Mouse (Mus musculus) monocyte, adult 2 months (primary cell): Measurements from ENCODE around the gene Lrrc61.
A peak's percentile ranks its signal among the peaks of the same experiment; 100 is the strongest.

Experiments
- DNase-seq, 2 experiments: peaks; one replicate each; pipeline ENCODE4 v3.0.0; 2022; ENCODE audit warnings: low spot score in 2 of 2, low read depth in 1 of 2

The Lrrc61 gene

GRCm38 (mm10) chr6:48546858-48547257 is 7.7 kb upstream of the Lrrc61 start:
- DNase-seq: no peak

GRCm38 (mm10) chr6:48548314-48548713 is 6.3 kb upstream of the Lrrc61 start:
- DNase-seq: no peak

- DNase-seq: no peak
Measured at GRCm38 (mm10) chr6:48552918-48553317, 1.7 kb upstream of the Lrrc61 start.

GRCm38 (mm10) chr6:48553819-48554218 is 777 bp upstream of the Lrrc61 start:
- no peak for DNase-seq

GRCm38 (mm10) chr6:48555104-48555890 is 701 bp downstream of the Lrrc61 start:
- peak in 1 of 2 experiments; percentile 28 for DNase-seq

GRCm38 (mm10) chr6:48555956-48556355 is 1.4 kb downstream of the Lrrc61 start:
- DNase-seq: no peak

DNA sequence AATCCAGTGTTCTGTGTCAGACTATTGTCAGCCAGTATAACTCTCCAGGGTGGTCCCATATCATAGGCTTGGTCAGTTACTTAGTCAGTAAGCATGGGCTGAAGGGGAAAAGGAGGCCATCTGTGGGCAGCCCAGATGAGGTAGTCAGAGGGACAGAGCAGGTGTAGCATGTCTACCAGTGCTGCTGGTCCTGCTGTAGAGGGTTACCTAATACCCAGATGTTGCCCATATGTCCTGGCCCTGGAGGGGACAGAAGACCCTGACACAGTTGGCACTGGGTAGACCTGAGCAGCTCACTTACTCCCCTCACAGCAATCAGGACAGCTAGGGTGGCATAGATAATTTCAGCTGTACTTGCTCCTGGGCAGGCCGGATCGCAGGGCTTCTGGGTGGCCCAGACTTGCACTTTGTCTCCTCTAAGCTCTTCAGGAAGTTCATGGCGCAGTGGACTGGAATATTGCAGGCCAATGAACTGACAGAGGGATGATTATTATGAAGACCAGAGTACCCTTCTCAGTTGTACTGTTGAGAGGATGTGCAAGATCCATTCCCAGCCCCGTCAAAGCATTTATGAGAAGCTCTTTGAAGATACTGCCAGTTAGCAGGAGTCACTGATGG is 11.2 kb downstream of the Lrrc61 start:
- DNase-seq: no peak

GRCm38 (mm10) chr6:48566312-48566711 is 11.7 kb downstream of the Lrrc61 start:
- DNase-seq: no peak

DNA sequence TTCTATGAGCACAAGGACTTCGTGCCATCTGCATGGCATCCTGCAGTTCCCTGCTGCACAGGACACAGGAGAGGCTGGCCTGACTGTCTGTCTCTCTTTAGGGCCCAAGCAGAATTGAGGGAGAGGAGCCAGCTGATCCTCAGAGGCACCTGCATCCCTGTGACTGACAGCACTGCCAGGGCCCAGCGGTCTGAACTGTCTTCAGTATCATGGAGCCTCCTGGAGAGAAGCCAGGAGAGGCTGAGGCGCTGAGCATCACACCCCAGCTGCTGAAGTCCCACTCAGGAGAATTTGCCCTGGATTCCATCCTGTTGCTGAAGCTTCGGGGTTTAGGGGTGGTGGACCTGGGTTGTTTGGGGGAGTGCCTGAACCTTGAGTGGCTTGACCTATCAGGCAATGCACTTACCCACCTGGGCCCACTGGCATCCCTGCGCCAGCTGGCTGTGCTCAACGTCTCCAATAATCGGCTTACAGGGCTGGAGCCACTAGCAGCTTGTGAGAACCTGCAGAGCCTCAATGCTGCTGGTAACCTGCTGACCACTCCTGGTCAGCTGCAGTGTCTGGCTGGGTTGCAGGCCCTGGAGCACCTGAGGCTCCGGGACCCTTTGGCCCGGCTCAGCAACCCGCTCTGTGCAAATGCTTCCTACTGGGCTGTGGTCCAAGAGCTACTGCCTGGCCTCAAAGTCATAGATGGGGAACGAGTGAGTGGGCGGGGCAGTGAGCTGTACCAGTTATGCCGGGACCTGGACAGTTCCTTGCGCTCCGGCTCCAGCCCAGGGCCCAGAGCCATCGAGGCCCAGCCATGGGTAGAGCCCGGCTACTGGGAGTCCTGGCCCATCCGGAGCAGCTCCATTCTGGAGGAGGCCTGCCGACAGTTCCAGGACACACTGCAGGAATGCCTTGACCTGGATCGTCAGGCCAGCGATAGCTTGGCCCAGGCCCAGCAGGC is 13.7 kb downstream of the Lrrc61 start:
- no peak for DNase-seq

- no peak for DNase-seq
Measured at GRCm38 (mm10) chr6:48569065-48569807, 14.6 kb downstream of the Lrrc61 start.

DNA sequence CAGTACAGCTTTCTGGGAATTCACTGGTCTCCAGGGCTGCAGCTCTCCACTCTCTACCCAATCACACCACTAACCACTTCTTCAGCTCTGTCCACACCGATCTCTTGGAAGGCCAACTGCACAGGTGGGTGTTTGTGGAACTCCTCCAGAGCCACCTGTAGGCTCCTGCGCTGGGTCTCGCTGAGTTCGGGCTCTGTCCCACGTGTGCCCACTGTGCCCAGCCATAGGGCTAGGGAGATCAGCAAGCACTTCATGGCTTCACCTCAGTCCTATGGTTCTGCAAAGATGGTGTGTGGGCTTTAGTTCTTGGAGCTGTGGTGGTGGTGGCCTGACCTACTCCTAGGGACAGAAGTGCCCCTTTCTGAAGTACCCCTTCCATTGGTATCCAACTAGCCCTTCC is 17.4 kb downstream of the Lrrc61 start:
- no peak for DNase-seq

- DNase-seq: no peak
Measured at GRCm38 (mm10) chr6:48572572-48573061, 18.0 kb downstream of the Lrrc61 start, which contains the start of gene Rarres2. Gene Rarres2 (minus strand): TSS chr6:48572789.

DNA sequence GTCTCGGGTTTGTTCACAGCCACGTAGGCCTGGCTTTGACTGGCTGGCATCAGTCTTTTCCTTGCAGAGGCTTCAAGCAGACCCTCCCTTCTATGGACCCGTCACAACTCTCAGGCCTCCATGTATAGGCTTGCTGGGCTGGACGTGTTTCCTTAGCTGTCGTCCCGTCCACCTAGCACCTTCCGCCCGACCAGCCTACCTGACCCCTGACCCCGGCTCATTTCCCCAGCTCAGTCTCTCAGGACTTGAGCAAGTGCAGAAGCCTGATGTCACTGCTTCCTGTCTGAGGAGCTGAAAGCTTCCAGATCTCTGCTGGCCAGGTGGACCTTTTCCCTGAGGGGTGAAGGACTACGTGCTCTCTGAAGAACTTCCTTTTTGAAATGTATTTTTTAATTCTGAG is 18.7 kb downstream of the Lrrc61 start:
- DNase-seq: no peak

GRCm38 (mm10) chr6:48573981-48574380 is 19.4 kb downstream of the Lrrc61 start:
- DNase-seq: no peak

- DNase-seq: no peak
Measured at GRCm38 (mm10) chr6:48578736-48579135, 24.1 kb downstream of the Lrrc61 start.

DNA sequence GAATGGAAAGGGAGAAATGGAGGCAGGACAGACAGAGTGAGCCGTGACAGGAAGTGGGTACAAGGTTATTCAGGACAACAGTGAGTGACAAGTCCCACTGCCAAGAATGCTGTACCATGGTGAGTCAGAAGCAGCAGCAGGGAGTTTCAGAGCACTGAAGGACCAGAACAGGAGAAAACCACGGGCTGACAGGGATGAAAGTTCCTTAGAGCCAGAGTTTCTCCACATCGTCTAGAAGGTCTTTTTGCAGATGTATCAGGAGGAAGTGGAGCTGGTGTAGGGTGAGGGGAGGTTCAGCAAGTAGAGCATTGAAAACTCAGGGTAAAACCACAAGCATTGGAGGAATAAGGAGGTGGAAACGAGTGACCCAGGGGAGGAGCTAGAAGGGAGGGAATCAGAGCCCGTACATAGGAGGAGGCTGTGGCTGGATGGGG is 24.6 kb downstream of the Lrrc61 start:
- no peak for DNase-seq

DNA sequence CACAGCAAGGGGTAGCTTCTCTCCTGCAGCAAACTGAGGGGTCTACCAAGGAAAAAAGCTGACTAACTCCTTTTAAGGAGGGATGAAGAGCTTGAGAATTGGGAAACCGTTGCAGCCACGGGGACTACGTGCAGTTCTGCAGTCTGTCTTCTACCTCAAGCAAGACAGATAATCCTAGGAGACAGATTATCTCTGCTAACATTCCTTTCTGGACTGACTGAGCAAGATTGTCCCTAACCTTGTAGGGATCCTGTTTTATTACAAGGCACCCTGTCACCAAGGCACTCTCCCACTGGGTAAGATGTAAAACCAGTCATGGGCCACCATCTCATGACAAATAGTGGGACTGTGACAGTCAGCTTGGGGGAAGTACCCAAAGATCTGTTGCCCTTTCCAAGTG is 26.7 kb downstream of the Lrrc61 start:
- no peak for DNase-seq

DNA sequence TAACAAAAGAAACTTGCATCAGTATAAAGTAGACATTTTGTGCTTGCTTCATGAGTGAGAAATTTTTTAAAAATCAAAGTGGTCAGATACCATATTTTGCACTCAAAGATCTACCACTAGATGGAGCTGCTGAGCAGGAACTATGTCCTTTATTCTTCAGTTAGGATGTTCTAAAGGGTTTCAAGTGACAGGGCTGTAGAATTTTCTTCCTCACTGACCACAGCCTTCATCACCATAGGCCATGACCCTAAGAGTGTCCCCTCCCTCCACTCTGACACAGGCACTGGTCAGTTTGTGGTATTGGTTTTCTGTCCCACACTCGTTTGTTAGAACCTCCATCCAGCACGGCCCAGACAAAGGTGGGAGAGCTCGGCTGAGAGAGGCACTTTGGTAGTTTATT is 27.4 kb downstream of the Lrrc61 start:
- DNase-seq: no peak

DNA sequence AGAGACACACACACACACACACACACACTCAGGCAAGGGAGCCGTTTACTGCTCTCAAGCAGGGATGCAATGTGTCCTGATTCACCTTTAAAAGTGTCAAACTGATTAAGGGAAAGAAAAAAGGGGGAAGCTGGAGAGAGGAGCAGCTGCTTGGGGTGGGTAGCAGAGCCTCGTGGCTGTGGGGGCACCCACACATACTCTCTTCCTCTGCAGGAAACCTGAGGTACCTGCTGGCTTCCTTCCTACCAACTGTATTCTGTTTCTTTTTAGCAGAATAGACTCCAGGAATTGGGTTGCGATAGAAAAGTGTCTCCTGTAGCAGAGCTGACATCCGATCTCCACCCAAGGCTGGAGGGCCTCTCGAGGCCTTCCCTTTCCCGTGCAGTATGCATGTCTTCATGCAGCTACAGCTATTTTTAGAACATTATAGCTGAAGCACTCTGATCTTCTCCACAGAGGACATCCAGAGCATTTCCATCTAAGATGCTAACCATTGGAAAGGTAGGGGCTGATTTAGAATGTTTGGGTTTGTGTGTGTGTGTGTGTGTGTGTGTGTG is 34.7 kb downstream of the Lrrc61 start, which contains the start of gene Gm45021:
Gm45021 (plus strand) TSS at position 417 of the 557 bp plus-strand sequence.
- DNase-seq: no peak

DNA sequence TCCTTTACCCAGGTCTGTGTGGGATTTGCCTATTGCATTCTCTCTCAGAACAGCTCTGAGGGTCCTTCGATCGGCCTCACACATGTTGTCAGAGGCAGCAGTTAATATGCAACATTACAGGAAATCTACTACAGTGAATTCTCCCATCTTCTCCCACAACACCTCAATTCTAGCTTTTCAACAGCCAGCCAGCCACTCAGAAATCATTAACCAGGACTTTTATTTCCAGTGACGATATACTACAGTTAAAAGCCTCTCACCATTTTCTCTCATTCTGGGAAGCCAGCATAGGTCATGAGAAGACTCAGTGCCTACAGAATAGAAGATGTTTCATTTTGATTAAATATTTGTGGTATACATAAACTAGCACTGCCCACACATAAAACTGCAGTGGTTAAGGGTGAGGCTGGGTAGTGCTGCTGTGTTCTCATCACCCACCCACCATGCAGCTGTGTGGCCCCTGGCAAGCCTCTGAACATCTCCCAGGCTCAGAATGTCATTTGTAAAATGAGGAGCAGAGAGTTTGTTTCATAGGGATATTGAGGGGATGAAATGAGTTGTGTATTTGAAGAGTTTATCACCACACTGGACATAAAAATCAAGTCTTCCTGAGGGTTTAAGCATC is 36.7 kb downstream of the Lrrc61 start:
- no peak for DNase-seq
